Mouse (Mus musculus) limb, embryonic 14.5 days (tissue): ENCODE measurements around the gene Cpt2. TPM values are rescaled to one million over a fixed set of nuclear protein-coding genes. Genes with fewer than 3 reads are reported as not detected.

Experiments used
- ATAC-seq: fragments of 200-750 bp; cut with Nextera tagmentation; 2 replicates; pipeline ENCODE4 v1.8.0; 2017; ENCODE audit warnings: low read depth, moderate number of reproducible peaks, moderate TSS enrichment; ENCODE audit not compliant: low FRiP score
- DNase-seq: peaks from one replicate; pipeline ENCODE4 v3.0.0-alpha.2; 2015; ENCODE audit warnings: low spot score
- H3K27ac ChIP-seq: fragments of 300-500 bp; sonication (generic); replicated peaks from 2 replicates; pipeline ENCODE4 v1.5.1; 2014; ENCODE audit warnings: low read depth, mild to moderate bottlenecking, low read length, moderate library complexity, mixed read lengths
- H3K27me3 ChIP-seq: fragments of 300-500 bp; sonication (generic); 2 replicates; pipeline ENCODE4 v1.6.1; 2014; ENCODE audit warnings: low read length, mixed read lengths; ENCODE audit not compliant: control insufficient read depth, insufficient read depth
- H3K36me3 ChIP-seq: fragments of 300-500 bp; sonication (generic); 2 replicates; pipeline ENCODE4 v1.6.1; 2014; ENCODE audit warnings: mild to moderate bottlenecking, low read length, moderate library complexity, mixed read lengths; ENCODE audit not compliant: control insufficient read depth, insufficient read depth
- H3K4me1 ChIP-seq: fragments of 300-500 bp; sonication (generic); 2 replicates; pipeline ENCODE4 v1.6.1; 2014; ENCODE audit warnings: antibody characterized with exemption, low read length, mixed read lengths; ENCODE audit not compliant: control insufficient read depth, insufficient read depth
- H3K4me2 ChIP-seq: fragments of 300-500 bp; sonication (generic); replicated peaks from 2 replicates; pipeline ENCODE4 v1.6.1; 2014; ENCODE audit warnings: low read depth, mild to moderate bottlenecking, low read length, moderate library complexity; ENCODE audit not compliant: severe bottlenecking
- H3K4me3 ChIP-seq: fragments of 300-500 bp; sonication (generic); replicated peaks from 2 replicates; pipeline ENCODE4 v1.5.1; 2014; ENCODE audit warnings: low read length
- H3K9ac ChIP-seq: fragments of 300-500 bp; sonication (generic); 2 replicates; pipeline ENCODE4 v1.6.1; 2014; ENCODE audit warnings: mild to moderate bottlenecking, low read depth, low read length, moderate library complexity; ENCODE audit not compliant: severe bottlenecking
- H3K9me3 ChIP-seq: fragments of 300-500 bp; sonication (generic); 2 replicates; pipeline ENCODE4 v1.6.1; 2016; ENCODE audit warnings: low read length; ENCODE audit not compliant: control insufficient read depth
- POLR2A ChIP-seq: fragments of 200-500 bp; IDR thresholded peaks from 2 replicates; pipeline ENCODE4 v1.8.0; 2012; ENCODE audit warnings: inconsistent platforms, mild to moderate bottlenecking, moderate library complexity, borderline replicate concordance; ENCODE audit not compliant: insufficient read depth, insufficient read length; ENCODE audit errors: extremely low read depth
- WGBS: fragments of 180-500 bp; shearing (Covaris S2); extraction: QIAGEN DNeasy Blood & Tissue Kit; methylation state at CpG from one replicate; pipeline ENCODE4 v1.1.7; 2014; 5-methylcytosine and 5-hydroxymethylcytosine counted together
- polyA plus RNA-seq, 2 experiments: library from polyadenylated mRNA; depleted of rRNA in 1 of 2; stranded (reverse) in 1 of 2; unstranded in 1 of 2; fragments of >200 nt; fragmentation: Nextera tagmentation in 1 of 2; extraction: Ambion mirVana in 1 of 2; gene quantifications; 2 replicates each; pipeline versions ENCODE4 v1.2.1 to v1.2.3; 2012 to 2014

Gene Cpt2
- polyA plus RNA-seq, 2 experiments = 25.4 to 27.5 TPM

- Histone ChIP-seq H3K4me2 (no peak overlapping the region), H3K4me1 (no peaks in the 10 kb centered on the region), H3K36me3 (peaks cover 54% of the 10 kb centered on the region), H3K9ac (no peak overlapping the region), H3K27me3 (no peaks in the 10 kb centered on the region), H3K9me3 (no peaks in the 10 kb centered on the region), H3K4me3 (no peak overlapping the region), H3K27ac (no peak overlapping the region)
- TF ChIP-seq POLR2A = no peak
- DNase-seq = no peak
- 91% methylated on average over 5 of the region's 5 CpGs for WGBS
- ATAC-seq = no peak
These were observed 24.0 kb downstream of the Cpt2 start for GRCm38 (mm10) chr4:107899211-107899927.

- no peak overlapping the region for H3K27ac ChIP-seq
- DNase-seq (peak; percentile 59), ATAC-seq (no peak)
- H3K27me3 ChIP-seq = no peaks in the 10 kb centered on the region
- H3K4me2 ChIP-seq = no peak overlapping the region
- 84% methylated on average over 2 of the region's 2 CpGs for WGBS
- TF ChIP-seq POLR2A = no peak
- H3K36me3 ChIP-seq = peaks cover 52% of the 10 kb centered on the region
- H3K9me3 ChIP-seq = no peaks in the 10 kb centered on the region
- H3K9ac ChIP-seq = no peak overlapping the region
- H3K4me1 ChIP-seq = no peaks in the 10 kb centered on the region; the same call in 1 of the 2 replicates
- H3K4me3 ChIP-seq = no peak overlapping the region
These were observed 30.7 kb downstream of the Cpt2 start for GRCm38 (mm10) chr4:107892663-107893062.

- DNase-seq (peak; percentile 95), ATAC-seq (peak; percentile 96)
- H3K9ac ChIP-seq = peak within 1 kb of the TSS; percentile 63
- H3K4me1 ChIP-seq = no peaks in the 10 kb centered on the region; the same call in 1 of the 2 replicates
- peaks cover 47% of the 10 kb centered on the region for H3K36me3 ChIP-seq
- H3K4me3 ChIP-seq = peak within 1 kb of the TSS; percentile 59
- WGBS = under 1% methylated on average over 45 of the region's 48 CpGs
- peak within 1 kb of the TSS; percentile 81 for H3K4me2 ChIP-seq
- no peaks in the 10 kb centered on the region for H3K9me3 ChIP-seq
- TF ChIP-seq POLR2A = peak; percentile 86; the same call in 1 of the 2 replicates
- H3K27me3 ChIP-seq = no peaks in the 10 kb centered on the region
- peak within 1 kb of the TSS; percentile 86 for H3K27ac ChIP-seq
These were observed 33.5 kb downstream of the Cpt2 start, which contains the start of gene 0610037L13Rik for GRCm38 (mm10) chr4:107889731-107890432. TSS of gene 0610037L13Rik (plus strand) at chr4:107889813.

- Histone ChIP-seq H3K4me3 (peak overlapping the region; percentile 59), H3K27ac (peak overlapping the region; percentile 86; the same call in 1 of the 2 replicates), H3K9ac (peak overlapping the region; percentile 63), H3K27me3 (no peaks in the 10 kb centered on the region), H3K4me1 (no peaks in the 10 kb centered on the region; the same call in 1 of the 2 replicates), H3K4me2 (peak overlapping the region; percentile 81), H3K36me3 (peaks cover 53% of the 10 kb centered on the region), H3K9me3 (no peaks in the 10 kb centered on the region)
- ATAC-seq (peak; percentile 16; the same call in 1 of the 2 replicates), DNase-seq (no peak)
- 0 out of 2 replicates have a peak, but pooled peaks have one; percentile 43 for TF ChIP-seq POLR2A
- WGBS = under 1% methylated on average over 12 of the region's 12 CpGs
These were observed 34.1 kb downstream of the Cpt2 start for GRCm38 (mm10) chr4:107889385-107889730.

GRCm38 (mm10) chr4:107886371-107886770 is 37.0 kb downstream of the Cpt2 start:
- Histone ChIP-seq H3K4me1 (no peaks in the 10 kb centered on the region; the same call in 1 of the 2 replicates), H3K4me2 (no peak overlapping the region), H3K27ac (no peak overlapping the region), H3K4me3 (no peak overlapping the region), H3K9ac (no peak overlapping the region), H3K36me3 (peaks cover 55% of the 10 kb centered on the region), H3K9me3 (no peaks in the 10 kb centered on the region), H3K27me3 (no peaks in the 10 kb centered on the region)
- WGBS = 80% methylated on average over 7 of the region's 7 CpGs
- no peak for TF ChIP-seq POLR2A
- DNase-seq = no peak
- no peak for ATAC-seq
